Mouse (Mus musculus): ENCODE measurements around the gene Desi1. TPM values are rescaled to one million over a fixed set of nuclear protein-coding genes. Genes with fewer than 3 reads are reported as not detected.

The Desi1 gene
- total RNA-seq, 2 experiments from 2014 or later: 93.9 to 106 TPM

- TF ChIP-seq CTCF (conservative IDR thresholded peaks at IDR 0.05): no peak
- no peak overlapping the region for H3K27ac ChIP-seq
- no peak overlapping the region for H3K4me3 ChIP-seq
- DNase-seq (ENCODE audit: low spot score in 2 of 2): no peak
Measured at GRCm38 (mm10) chr15:81954151-81954583, 79.5 kb downstream of the Desi1 start.

GRCm38 (mm10) chr15:81952310-81952709 is 81.4 kb downstream of the Desi1 start:
- no peak overlapping the region for H3K27ac ChIP-seq
- peak; percentile 39 for TF ChIP-seq CTCF (conservative IDR thresholded peaks at IDR 0.05)
- no peak for DNase-seq (ENCODE audit: low spot score in 2 of 2)
- H3K4me3 ChIP-seq: no peak overlapping the region

- no peak for DNase-seq (ENCODE audit: low spot score in 2 of 2)
- Histone ChIP-seq H3K4me3 (no peak overlapping the region), H3K27ac (no peak overlapping the region)
- TF ChIP-seq CTCF (conservative IDR thresholded peaks at IDR 0.05): 0 out of 2 replicates have a peak, but pooled peaks have one; percentile 10
Measured at GRCm38 (mm10) chr15:81951159-81951558, 82.5 kb downstream of the Desi1 start.

GRCm38 (mm10) chr15:81950716-81951115 is 82.9 kb downstream of the Desi1 start:
- no peak overlapping the region for H3K27ac ChIP-seq
- DNase-seq (ENCODE audit: low spot score in 2 of 2): no peak
- no peak overlapping the region for H3K4me3 ChIP-seq
- TF ChIP-seq CTCF (conservative IDR thresholded peaks at IDR 0.05): no peak

- DNase-seq (ENCODE audit: low spot score in 2 of 2): no peak
- Histone ChIP-seq H3K27ac (no peak overlapping the region), H3K4me3 (no peak overlapping the region)
- TF ChIP-seq CTCF (conservative IDR thresholded peaks at IDR 0.05): no peak
Measured at GRCm38 (mm10) chr15:81949476-81950131, 84.1 kb downstream of the Desi1 start.

- Histone ChIP-seq H3K27ac (no peak overlapping the region), H3K4me3 (no peak overlapping the region)
- DNase-seq (ENCODE audit: low spot score in 2 of 2): no peak
- TF ChIP-seq CTCF (conservative IDR thresholded peaks at IDR 0.05): no peak
Measured at GRCm38 (mm10) chr15:81949076-81949475, 84.6 kb downstream of the Desi1 start.

GRCm38 (mm10) chr15:81943176-81943749 is 90.4 kb downstream of the Desi1 start:
- no peak for DNase-seq (ENCODE audit: low spot score in 2 of 2)
- Histone ChIP-seq H3K27ac (no peak overlapping the region), H3K4me3 (no peak overlapping the region)
- no peak for TF ChIP-seq CTCF (conservative IDR thresholded peaks at IDR 0.05)

Other genes with a start within 250 kb of the Desi1 start
- gene Tef, start 231.4 kb downstream of the Desi1 start, total RNA-seq (2021): 100 to 1,000 TPM; 273 to 304 TPM
- 10 to 100 TPM; 28.6 to 38.4 TPM for gene Tob2, start 175.1 kb downstream of the Desi1 start, total RNA-seq (2021)
- 10 to 100 TPM; 33.0 to 36.8 TPM for gene Phf5a, start 162.0 kb downstream of the Desi1 start, total RNA-seq (2021)
- gene Aco2, start 161.6 kb downstream of the Desi1 start, total RNA-seq (2021): 100 to 1,000 TPM; 442 to 446 TPM
- gene Polr3h, start 107.6 kb downstream of the Desi1 start, total RNA-seq (2021): 10 to 100 TPM; 44.8 to 51.4 TPM
- gene Csdc2, start 97.1 kb downstream of the Desi1 start, total RNA-seq (2021): 10 to 100 TPM; 75.2 to 81.8 TPM
- 100 to 1,000 TPM; 214 to 224 TPM for gene Pmm1, start 72.9 kb downstream of the Desi1 start, total RNA-seq (2021)
- gene 1700029P11Rik, start 53.3 kb downstream of the Desi1 start, total RNA-seq (2021): not detected
- gene Xrcc6, start 46.0 kb downstream of the Desi1 start, total RNA-seq (2021): 10 to 100 TPM; 20.6 to 26.3 TPM
- gene Snu13, start 13.7 kb upstream of the Desi1 start, total RNA-seq (2021): 100 to 1,000 TPM; 105 to 111 TPM
- gene 4930407I10Rik, start 25.3 kb upstream of the Desi1 start, total RNA-seq (2021): not detected
- under 1 TPM; 0.26 to 0.44 TPM for gene Mei1, start 36.1 kb upstream of the Desi1 start, total RNA-seq (2021)
- gene Ccdc134, start 94.1 kb upstream of the Desi1 start, total RNA-seq (2021): 10 to 100 TPM; 10.2 to 15.4 TPM
- gene Srebf2, start 113.3 kb upstream of the Desi1 start, total RNA-seq (2021): 100 to 1,000 TPM; 162 to 165 TPM
- gene Shisa8, start 179.0 kb upstream of the Desi1 start, total RNA-seq (2021): 1 to 10 TPM in 1 of 2 experiments, under 1 TPM in 1; 0.95 to 1.2 TPM
- under 1 TPM; 0.54 to 0.79 TPM for gene Tnfrsf13c, start 190.5 kb upstream of the Desi1 start, total RNA-seq (2021)
- 1 to 10 TPM; 2.5 TPM for gene Cenpm, start 210.9 kb upstream of the Desi1 start, total RNA-seq (2021)
- 100 to 1,000 TPM; 105 to 108 TPM for gene 1500009C09Rik, start 218.5 kb upstream of the Desi1 start, total RNA-seq (2021)
- 100 to 1,000 TPM; 652 to 661 TPM for gene Sept3, start 241.0 kb upstream of the Desi1 start, total RNA-seq (2021)